Mouse (Mus musculus): ENCODE measurements at regions not wholly inside any gene's neighbourhood (a gene's known extent, or its start where the extent isn't known, plus 50 kb on each side); places are given as distances from the start of the nearest gene placed in this dataset.

DNA sequence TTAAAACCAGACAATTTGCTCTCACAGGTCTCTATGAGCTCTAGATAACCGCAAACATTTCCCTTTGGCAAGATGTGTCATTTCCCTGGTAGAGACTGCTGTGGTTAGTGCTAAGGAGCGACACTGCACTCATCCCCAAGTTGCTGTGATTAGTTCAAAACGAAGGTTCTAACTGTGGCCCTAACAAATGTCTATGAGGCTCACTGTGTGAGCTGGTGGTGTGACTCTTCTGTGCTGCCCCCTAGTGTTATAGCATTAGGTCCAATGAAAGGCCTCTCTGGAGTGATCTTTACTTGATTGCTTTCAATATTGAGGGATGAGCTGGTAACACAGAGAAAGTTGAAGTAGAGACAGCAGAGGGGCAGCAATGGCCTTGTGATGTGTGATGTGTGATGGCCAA is 262.7 kb downstream of the Pmp22 start:
- no peak for DNase-seq (ENCODE audit: low read depth in 2 of 2, low spot score in 2 of 2)

- no peak for DNase-seq (ENCODE audit: low read depth in 2 of 2, low spot score in 2 of 2)
These were observed 263.6 kb downstream of the Pmp22 start for GRCm38 (mm10) chr11:63392378-63392777.

DNA sequence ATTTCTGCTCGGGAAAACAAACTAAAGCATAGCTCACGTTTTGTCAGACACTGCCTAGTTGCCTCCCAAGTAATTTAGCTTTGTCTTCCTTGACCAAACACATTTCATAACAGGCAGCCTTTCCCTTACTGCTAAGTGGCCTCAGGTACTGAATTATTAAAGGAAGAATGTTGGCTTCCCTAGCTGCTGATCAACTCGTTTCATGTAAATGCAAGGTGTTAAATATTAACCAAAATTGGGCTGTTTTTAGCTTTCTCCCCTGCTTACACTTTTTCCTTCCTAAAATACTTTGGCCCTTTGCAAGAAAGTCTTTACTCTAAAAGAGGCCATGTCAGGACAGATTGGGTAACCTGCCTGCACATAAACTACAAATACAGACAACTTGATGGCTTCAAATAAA is 265.4 kb downstream of the Pmp22 start:
- no peak for DNase-seq (ENCODE audit: low read depth in 2 of 2, low spot score in 2 of 2)

DNA sequence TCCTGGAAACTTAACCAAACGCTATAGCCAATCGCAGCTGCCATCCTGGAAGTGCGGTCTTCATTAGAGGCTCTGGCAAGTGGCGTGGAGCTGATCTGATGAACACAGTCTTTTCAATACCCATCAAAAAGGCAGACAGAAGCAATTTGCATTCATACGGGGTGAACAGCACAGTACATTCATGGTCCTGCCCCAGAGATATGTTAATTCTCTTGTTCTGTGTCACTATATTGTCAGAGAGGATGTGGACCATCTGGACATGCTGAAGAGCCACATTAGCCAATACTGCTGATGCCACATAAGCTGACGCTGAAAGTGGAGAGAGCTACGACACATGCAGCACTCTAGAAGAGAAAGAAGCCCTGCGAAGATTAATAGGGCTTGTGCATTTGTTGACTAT is 267.6 kb downstream of the Pmp22 start:
- DNase-seq (ENCODE audit: low read depth in 2 of 2, low spot score in 2 of 2), result no peak

GRCm38 (mm10) chr11:63402741-63403140 is 274.0 kb downstream of the Pmp22 start:
- no peak for DNase-seq (ENCODE audit: low read depth in 2 of 2, low spot score in 2 of 2)

DNA sequence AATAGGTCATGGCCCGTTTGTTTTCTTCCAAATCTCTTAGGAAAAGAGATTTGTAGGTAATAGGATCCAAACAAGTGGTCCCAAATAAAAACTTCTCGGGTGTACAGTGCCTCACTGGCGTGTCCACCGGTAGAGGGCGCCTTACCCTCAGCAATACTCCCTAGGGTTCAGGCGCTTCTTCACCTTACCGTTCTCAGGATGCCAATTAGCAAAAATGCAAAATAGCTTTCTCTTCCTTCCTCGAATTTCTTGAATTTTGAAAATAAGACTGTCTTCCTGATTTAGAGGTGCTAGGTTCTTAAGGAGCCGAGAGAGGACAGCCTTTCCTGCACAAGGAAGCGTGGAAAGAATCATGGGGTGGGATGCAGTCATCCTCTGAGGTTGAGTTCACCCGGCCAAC is 275.9 kb downstream of the Pmp22 start:
- peak in 1 of 2 experiments; percentile 1 for DNase-seq (ENCODE audit: low read depth in 2 of 2, low spot score in 2 of 2)

DNA sequence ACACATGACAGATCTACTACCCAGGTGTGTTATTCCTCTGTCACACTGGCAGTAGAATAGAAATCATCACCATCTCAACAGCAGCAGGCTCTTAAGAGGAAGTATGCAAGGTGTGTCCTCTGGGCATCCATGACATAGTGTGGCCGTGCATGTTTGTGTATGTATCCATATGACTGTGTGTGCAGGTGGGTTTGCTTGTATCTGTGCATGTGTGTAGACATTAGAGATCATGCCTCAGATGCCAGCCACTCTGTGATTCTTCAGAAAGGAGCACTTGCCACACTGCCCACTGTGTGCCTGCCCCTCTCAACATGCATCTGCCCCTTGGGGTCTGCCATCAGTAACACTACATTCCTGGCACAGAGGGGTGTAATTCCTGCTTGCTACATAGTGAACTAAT is 280.6 kb downstream of the Pmp22 start:
- no peak for DNase-seq (ENCODE audit: low read depth in 2 of 2, low spot score in 2 of 2)

GRCm38 (mm10) chr11:63410921-63411320 is 282.1 kb downstream of the Pmp22 start:
- no peak for DNase-seq (ENCODE audit: low read depth in 2 of 2, low spot score in 2 of 2)

DNA sequence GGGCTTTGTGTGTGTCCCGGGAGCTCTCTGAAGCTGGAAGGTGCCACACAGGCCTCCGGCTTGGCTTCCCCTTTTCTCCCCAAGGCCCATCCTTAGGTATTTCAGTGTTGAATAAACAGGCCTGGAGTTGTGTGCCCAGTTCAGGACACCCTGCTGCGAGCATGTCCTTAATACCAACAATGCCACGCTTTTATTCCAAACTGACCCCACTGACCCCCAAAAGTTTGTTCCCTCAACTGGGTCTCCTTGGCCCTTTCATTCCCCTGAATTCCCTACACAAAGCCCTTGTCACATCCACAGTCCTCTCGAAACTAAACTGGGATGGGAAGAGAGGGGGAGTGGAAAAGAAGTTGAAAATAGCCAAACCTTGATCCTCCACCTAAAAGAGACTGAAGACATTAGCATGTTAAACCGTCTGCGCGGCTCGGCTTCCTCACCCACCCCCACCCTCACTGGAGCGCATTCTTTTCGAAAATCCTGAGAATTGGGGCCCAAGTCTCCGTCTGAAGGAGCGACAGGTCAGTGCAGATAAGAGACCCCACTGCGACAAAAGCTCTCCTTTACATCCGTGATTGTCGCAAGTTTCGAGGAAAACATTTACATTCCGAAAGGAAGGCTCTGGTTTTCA is 283.7 kb downstream of the Pmp22 start:
- DNase-seq (ENCODE audit: low read depth in 2 of 2, low spot score in 2 of 2), result no peak

DNA sequence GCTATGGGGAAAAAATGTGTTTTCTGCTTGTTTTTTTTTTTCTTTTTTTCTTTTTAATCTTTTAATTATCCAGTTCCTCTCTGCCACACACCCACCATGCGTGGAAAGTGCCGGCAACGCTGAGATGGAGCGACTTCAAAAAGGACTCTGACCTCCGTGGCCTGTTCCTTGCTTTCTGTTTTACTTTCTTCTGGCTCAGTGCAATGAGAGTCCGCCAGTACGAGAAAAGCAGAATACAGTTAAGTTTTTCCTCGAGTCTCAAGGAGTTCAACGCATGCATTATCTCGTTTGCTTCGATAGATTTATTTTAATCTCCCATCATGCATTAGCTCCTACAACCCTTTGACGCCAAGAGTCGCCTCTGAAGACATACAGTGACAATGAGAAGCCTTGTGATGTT is 284.3 kb downstream of the Pmp22 start:
- DNase-seq (ENCODE audit: low read depth in 2 of 2, low spot score in 2 of 2), result no peak

GRCm38 (mm10) chr11:63413621-63414020 is 284.8 kb downstream of the Pmp22 start:
- no peak for DNase-seq (ENCODE audit: low read depth in 2 of 2, low spot score in 2 of 2)

DNA sequence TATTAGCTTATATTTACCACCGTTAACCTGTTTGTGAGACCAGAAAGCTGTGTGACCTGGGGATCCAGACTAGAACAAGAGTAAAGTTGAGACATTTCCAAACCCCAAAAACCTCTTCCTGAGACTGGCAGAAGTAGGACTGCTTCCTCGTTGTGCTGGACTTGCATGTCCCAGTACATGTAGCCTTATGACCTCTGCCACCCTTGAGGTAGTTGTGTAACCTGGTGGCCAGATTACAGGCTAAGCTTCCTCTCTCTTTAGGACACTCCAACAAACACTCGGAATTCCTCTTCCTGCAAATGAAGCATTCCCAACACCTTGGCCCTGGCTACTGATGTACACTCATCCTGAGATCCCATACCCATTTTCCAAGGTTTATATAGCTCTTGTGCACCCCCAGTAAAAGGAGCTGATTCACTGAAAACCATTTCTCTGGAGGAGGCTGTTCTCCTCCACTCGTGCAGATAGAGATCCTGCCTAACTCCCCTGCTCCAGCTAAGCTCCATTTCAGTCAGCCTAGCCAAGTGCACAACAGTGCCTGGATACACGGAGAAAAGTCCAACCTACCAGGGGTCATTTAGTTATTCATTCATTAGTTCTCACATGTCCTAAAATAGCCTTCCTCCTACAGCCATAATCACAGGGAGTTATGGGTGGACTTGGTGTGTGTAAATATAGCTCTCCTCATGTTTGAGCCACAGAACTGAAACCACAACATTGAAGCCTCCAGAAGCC is 289.4 kb downstream of the Pmp22 start:
- DNase-seq (ENCODE audit: low read depth in 2 of 2, low spot score in 2 of 2), result no peak

GRCm38 (mm10) chr11:63420341-63420740 is 291.6 kb downstream of the Pmp22 start:
- no peak for DNase-seq (ENCODE audit: low read depth in 2 of 2, low spot score in 2 of 2)

GRCm38 (mm10) chr11:63422069-63422468 is 293.3 kb downstream of the Pmp22 start:
- DNase-seq (ENCODE audit: low read depth in 2 of 2, low spot score in 2 of 2), result no peak

GRCm38 (mm10) chr11:63424319-63424718 is 295.5 kb downstream of the Pmp22 start:
- no peak for DNase-seq (ENCODE audit: low read depth in 2 of 2, low spot score in 2 of 2)

- no peak for DNase-seq (ENCODE audit: low read depth in 2 of 2, low spot score in 2 of 2)
These were observed 297.0 kb downstream of the Pmp22 start for GRCm38 (mm10) chr11:63425741-63426140.

- DNase-seq (ENCODE audit: low read depth in 2 of 2, low spot score in 2 of 2), result no peak
These were observed 325.0 kb downstream of the Pmp22 start for GRCm38 (mm10) chr11:63453786-63454185.

GRCm38 (mm10) chr11:63454910-63455531 is 326.2 kb downstream of the Pmp22 start:
- no peak for DNase-seq (ENCODE audit: low read depth in 2 of 2, low spot score in 2 of 2)

GRCm38 (mm10) chr11:63456356-63456755 is 327.6 kb downstream of the Pmp22 start:
- no peak for DNase-seq (ENCODE audit: low read depth in 2 of 2, low spot score in 2 of 2)

DNA sequence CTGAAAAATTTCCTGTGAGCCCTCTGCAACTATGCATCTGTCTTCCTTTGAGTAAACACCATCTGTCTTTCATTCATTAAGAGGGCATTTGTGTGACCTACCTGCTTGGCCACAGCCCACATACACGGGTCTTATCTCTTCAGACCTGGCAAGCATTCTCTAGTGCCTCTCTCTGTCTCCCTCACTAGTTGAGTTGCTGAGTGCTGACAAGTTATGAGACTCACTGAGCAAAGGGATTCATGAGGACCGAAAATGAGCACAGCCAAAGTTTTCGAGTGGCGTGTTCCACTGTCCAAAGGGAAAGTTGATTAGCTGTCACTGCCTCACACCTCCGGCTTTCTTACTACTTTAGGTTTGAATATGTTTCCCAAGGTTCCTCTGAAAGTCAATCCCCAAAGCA is 328.5 kb downstream of the Pmp22 start:
- DNase-seq (ENCODE audit: low read depth in 2 of 2, low spot score in 2 of 2), result no peak

DNA sequence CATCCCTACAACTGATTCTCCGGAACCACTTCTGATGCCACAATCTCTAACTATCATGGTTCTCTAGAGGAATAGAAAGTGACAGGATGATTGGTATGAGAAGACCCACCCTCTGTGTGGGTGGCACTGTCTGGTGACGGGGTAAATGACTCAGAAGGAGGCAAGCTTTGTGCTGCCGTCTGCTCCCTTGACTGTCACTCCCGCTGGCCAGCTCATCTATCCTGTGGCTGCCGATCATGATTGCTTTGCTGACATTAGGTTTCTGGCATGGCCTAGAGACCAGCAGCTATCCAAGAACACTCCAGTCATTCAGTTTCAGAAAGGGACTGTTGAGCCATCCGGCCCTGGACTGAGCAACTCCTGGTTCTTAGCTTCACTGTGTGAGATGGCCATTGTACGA is 331.4 kb downstream of the Pmp22 start:
- DNase-seq (ENCODE audit: low read depth in 2 of 2, low spot score in 2 of 2), result no peak

GRCm38 (mm10) chr11:63463797-63464331 is 335.1 kb downstream of the Pmp22 start:
- DNase-seq (ENCODE audit: low read depth in 2 of 2, low spot score in 2 of 2), result no peak

All from CD8-positive naive resting alpha-beta T cell, adult 2 months (primary cell).